In genomic region chrX:32601425-32601824, GRCm38 (mm10) we compare ENCODE assay signal across 19 mouse cellular contexts. TPM values are rescaled to one million over a fixed set of nuclear protein-coding genes. Genes with fewer than 3 reads are reported as not detected.
"Had no signal": no experiment of that assay in that cellular context is flagged by ENCODE, and none has a peak within 500 bp of the region (broad histone marks: within the 10 kb centered on the region; RNA-seq: fewer than 3 reads in every experiment).

No protein-coding gene starts in this region.

RNA-seq across cellular contexts. Expression of gene Btbd35f1, which starts 41.6 kb away (rescaled TPM):
- polyA plus RNA-seq: cerebellum, adult 2 months; cortical plate, adult 2 months; embryonic facial prominence, embryonic 10.5 days; embryonic facial prominence, embryonic 11.5 days; embryonic facial prominence, embryonic 12.5 days; embryonic facial prominence, embryonic 13.5 days; embryonic facial prominence, embryonic 14.5 days; embryonic facial prominence, embryonic 15.5 days; erythroblast, embryonic 14.5 days; forebrain, embryonic 10.5 days; forebrain, embryonic 12.5 days; forebrain, embryonic 13.5 days; forebrain, embryonic 14.5 days; forebrain, embryonic 15.5 days; forebrain, embryonic 16.5 days; forebrain, postnatal 0 days; frontal cortex, adult 2 months; gonadal fat pad, adult 2 months; heart, adult 2 months had no signal

RNA-seq across cellular contexts. Expression of gene Gm5926, which starts 49.1 kb away (rescaled TPM):
- polyA plus RNA-seq: cerebellum, adult 2 months; cortical plate, adult 2 months; embryonic facial prominence, embryonic 10.5 days; embryonic facial prominence, embryonic 11.5 days; embryonic facial prominence, embryonic 12.5 days; embryonic facial prominence, embryonic 13.5 days; embryonic facial prominence, embryonic 14.5 days; embryonic facial prominence, embryonic 15.5 days; erythroblast, embryonic 14.5 days; forebrain, embryonic 10.5 days; forebrain, embryonic 12.5 days; forebrain, embryonic 13.5 days; forebrain, embryonic 14.5 days; forebrain, embryonic 15.5 days; forebrain, embryonic 16.5 days; forebrain, postnatal 0 days; frontal cortex, adult 2 months; gonadal fat pad, adult 2 months; heart, adult 2 months had no signal
